Mouse (Mus musculus) testis, adult 2 months (tissue): ENCODE measurements around the gene Mmp24.

Experiments
- CTCF ChIP-seq: fragments of 200-500 bp; IDR thresholded peaks from 2 replicates; pipeline ENCODE4 v1.5.1; 2012; ENCODE audit warnings: low read depth, mild to moderate bottlenecking, inconsistent platforms, low read length, moderate library complexity; ENCODE audit not compliant: control insufficient read depth, insufficient read depth, insufficient replicate concordance
- POLR2A ChIP-seq: fragments of 200-500 bp; IDR thresholded peaks from 2 replicates; pipeline ENCODE4 v1.6.1; 2012; ENCODE audit warnings: low read depth, mild to moderate bottlenecking, inconsistent platforms, low read length, moderate library complexity; ENCODE audit not compliant: control insufficient read depth

DNA sequence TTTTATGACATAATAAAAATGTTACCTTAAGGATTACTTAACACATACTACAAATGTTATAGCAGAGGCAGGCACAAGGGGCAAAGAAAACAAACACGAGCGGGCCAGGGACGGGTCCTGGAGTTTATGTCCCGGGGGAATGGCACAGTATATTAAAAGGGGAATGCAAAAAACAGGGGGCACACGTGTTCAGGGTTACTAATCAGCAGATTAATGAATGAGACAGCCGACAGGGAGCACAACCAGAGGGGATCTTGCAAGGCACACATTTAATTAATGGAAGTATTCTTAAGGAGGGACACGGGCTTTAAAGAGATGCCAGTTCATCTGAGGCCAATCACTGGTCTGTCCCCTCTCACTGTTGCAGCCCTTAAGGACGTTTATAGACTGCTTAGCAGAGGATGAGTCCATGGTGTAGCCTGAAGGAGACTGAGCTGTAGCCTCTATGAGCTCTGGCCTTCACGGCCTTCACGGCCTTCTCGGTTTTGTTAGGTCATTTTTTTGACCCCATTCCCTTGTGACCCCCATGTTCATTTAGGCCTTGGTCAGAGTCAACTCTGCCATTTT lies 88.2 kb downstream of the Mmp24 start:
- no peak for TF ChIP-seq CTCF
- no peak for TF ChIP-seq POLR2A
